Mouse (Mus musculus) hindbrain, embryonic 15.5 days (tissue): Measurements from ENCODE around the gene Fbxl3. TPM values are rescaled to one million over a fixed set of nuclear protein-coding genes. Genes with fewer than 3 reads are reported as not detected.

Experiments
- polyA plus RNA-seq: library from polyadenylated mRNA; unstranded; fragments of >200 nt; fragmentation: Nextera tagmentation; extraction: Ambion mirVana; gene quantifications from 2 replicates; pipeline ENCODE4 v1.2.1, GENCODE M21; 2015

Fbxl3 gene
- polyA plus RNA-seq, 1 experiment from 2014 or later, result 21.5 TPM

Other genes starting within 250 kb of the Fbxl3 start
- gene Kctd12, start 116.9 kb downstream of the Fbxl3 start, polyA plus RNA-seq, result 10.5 and 13.1 TPM in 2 replicates
- 0.20 TPM in 1 of 2 replicates, not detected in the other for gene Acod1, start 52.6 kb downstream of the Fbxl3 start, polyA plus RNA-seq
- 13.6 and 13.7 TPM in 2 replicates for gene Cln5, start 29.4 kb downstream of the Fbxl3 start, polyA plus RNA-seq
- gene Mycbp2, start 247.2 kb upstream of the Fbxl3 start, polyA plus RNA-seq, result 57.0 and 57.1 TPM in 2 replicates